Mouse (Mus musculus): ENCODE results near the gene Prkag2. TPM values are rescaled to one million over a fixed set of nuclear protein-coding genes. Genes with fewer than 3 reads are reported as not detected.

Gene Prkag2
- polyA plus RNA-seq (2014; fragmentation: Nextera tagmentation; extraction: Ambion mirVana) = 98.9 and 102 TPM in 2 replicates

GRCm38 (mm10) chr5:25100516-25101125 is at the start of gene Prkag2:
Prkag2 (minus strand) TSS chr5:25100642.
- H3K4me1 ChIP-seq (ENCODE audit: control insufficient read depth, insufficient read depth, low read length) = peaks cover 15% of the 10 kb centered on the region
- peaks cover 20% of the 10 kb centered on the region; the same call in 1 of the 2 replicates for H3K27me3 ChIP-seq (ENCODE audit: control insufficient read depth, insufficient read depth, low read length)
- ATAC-seq (ENCODE audit: low read depth) = peak; percentile 71; the same call in 1 of the 2 replicates
- no peak within 1 kb of the TSS for H3K27ac ChIP-seq (ENCODE audit: low read depth, low read length)
- H3K36me3 ChIP-seq (ENCODE audit: control insufficient read depth, insufficient read depth, low read length) = no peaks in the 10 kb centered on the region
- WGBS = under 1% methylated on average over 34 of the region's 50 CpGs
- peak within 1 kb of the TSS; percentile 60 for H3K4me3 ChIP-seq (ENCODE audit: low read depth, low read length)
- peak within 1 kb of the TSS; percentile 47 for H3K9ac ChIP-seq (replicated peaks; ENCODE audit: low read depth, low read length)
- H3K9me3 ChIP-seq (ENCODE audit: control insufficient read depth, low read length) = no peaks in the 10 kb centered on the region
- H3K4me2 ChIP-seq (ENCODE audit: low read depth, low read length) = peak within 1 kb of the TSS; percentile 100

- ATAC-seq (ENCODE audit: low read depth) = no peak
- WGBS = 77% methylated on average over 2 of the region's 2 CpGs
These were observed 49.0 kb upstream of the Prkag2 start for GRCm38 (mm10) chr5:25149331-25149965.

DNA sequence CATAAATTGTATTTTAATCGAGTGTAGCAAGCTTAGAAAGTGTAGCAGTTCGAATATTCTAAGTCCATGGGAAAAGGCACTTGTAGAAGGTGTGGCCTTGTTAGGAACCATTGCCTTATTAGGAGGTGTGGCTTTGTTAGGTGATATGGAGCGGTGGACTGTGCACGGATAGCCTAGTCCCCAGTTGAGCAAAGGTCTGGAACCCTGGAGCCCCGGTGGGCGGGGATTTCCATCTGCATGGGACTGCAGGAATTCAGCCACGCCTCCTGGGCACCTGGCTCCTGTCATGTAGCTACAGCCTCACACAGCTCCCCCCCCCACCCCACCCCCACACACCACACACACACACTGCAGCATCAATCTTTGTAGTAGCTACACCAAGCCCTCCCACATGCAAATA is 46.3 kb upstream of the Prkag2 start:
- no peak overlapping the region for H3K4me3 ChIP-seq (ENCODE audit: low read depth, low read length)
- H3K9me3 ChIP-seq (ENCODE audit: control insufficient read depth, low read length) = no peaks in the 10 kb centered on the region
- no peaks in the 10 kb centered on the region for H3K36me3 ChIP-seq (ENCODE audit: control insufficient read depth, insufficient read depth, low read length)
- H3K4me2 ChIP-seq (ENCODE audit: low read depth, low read length) = no peak overlapping the region
- H3K27ac ChIP-seq (ENCODE audit: low read depth, low read length) = no peak overlapping the region
- H3K9ac ChIP-seq (replicated peaks; ENCODE audit: low read depth, low read length) = no peak overlapping the region
- 82% methylated on average over 7 of the region's 7 CpGs for WGBS
- no peak for ATAC-seq (ENCODE audit: low read depth)
- H3K4me1 ChIP-seq (ENCODE audit: control insufficient read depth, insufficient read depth, low read length) = no peaks in the 10 kb centered on the region
- H3K27me3 ChIP-seq (ENCODE audit: control insufficient read depth, insufficient read depth, low read length) = no peaks in the 10 kb centered on the region

More at GRCm38 (mm10) chr5:25149331-25149965, 49.0 kb upstream of the Prkag2 start:
- no peaks in the 10 kb centered on the region for H3K27me3 ChIP-seq (ENCODE audit: control insufficient read depth, insufficient read depth, low read length)
- H3K36me3 ChIP-seq (ENCODE audit: control insufficient read depth, insufficient read depth, low read length) = no peaks in the 10 kb centered on the region
- H3K9me3 ChIP-seq (ENCODE audit: control insufficient read depth, low read length) = no peaks in the 10 kb centered on the region
- H3K4me2 ChIP-seq (ENCODE audit: low read depth, low read length) = no peak overlapping the region
- no peak overlapping the region for H3K4me3 ChIP-seq (ENCODE audit: low read depth, low read length)
- H3K4me1 ChIP-seq (ENCODE audit: control insufficient read depth, insufficient read depth, low read length) = no peaks in the 10 kb centered on the region
- H3K9ac ChIP-seq (replicated peaks; ENCODE audit: low read depth, low read length) = no peak overlapping the region
- no peak overlapping the region for H3K27ac ChIP-seq (ENCODE audit: low read depth, low read length)

DNA sequence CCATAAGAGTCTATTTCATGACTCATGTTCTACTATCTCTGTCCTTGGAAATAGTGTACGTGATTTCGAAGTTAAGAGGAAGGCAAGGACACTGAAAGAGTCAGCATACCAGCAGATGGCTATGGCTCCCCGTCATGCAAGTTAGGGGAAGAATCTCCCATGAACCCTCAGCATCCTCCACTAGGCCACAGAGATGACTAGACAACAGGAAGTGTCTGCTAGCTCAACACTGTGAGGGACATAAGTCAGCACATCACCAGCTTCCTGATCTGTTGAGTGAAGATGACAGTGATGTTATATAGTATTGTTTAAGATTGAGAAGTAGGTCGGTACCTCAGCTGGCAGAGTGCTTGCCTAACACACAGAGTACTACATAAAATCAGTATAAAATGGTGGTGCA is 27.4 kb upstream of the Prkag2 start:
- no peak for ATAC-seq (ENCODE audit: low read depth)
- Histone ChIP-seq H3K36me3 (ENCODE audit: control insufficient read depth, insufficient read depth, low read length) (no peaks in the 10 kb centered on the region), H3K9me3 (ENCODE audit: control insufficient read depth, low read length) (no peaks in the 10 kb centered on the region), H3K27me3 (ENCODE audit: control insufficient read depth, insufficient read depth, low read length) (no peaks in the 10 kb centered on the region), H3K4me1 (ENCODE audit: control insufficient read depth, insufficient read depth, low read length) (no peaks in the 10 kb centered on the region), H3K9ac (replicated peaks; ENCODE audit: low read depth, low read length) (no peak overlapping the region), H3K4me2 (ENCODE audit: low read depth, low read length) (no peak overlapping the region), H3K4me3 (ENCODE audit: low read depth, low read length) (no peak overlapping the region), H3K27ac (ENCODE audit: low read depth, low read length) (no peak overlapping the region)
- WGBS = 89% methylated on average over 4 of the region's 4 CpGs

- Histone ChIP-seq H3K27ac (ENCODE audit: low read depth, low read length) (no peak overlapping the region), H3K4me3 (ENCODE audit: low read depth, low read length) (no peak overlapping the region), H3K36me3 (ENCODE audit: control insufficient read depth, insufficient read depth, low read length) (no peaks in the 10 kb centered on the region), H3K4me2 (ENCODE audit: low read depth, low read length) (no peak overlapping the region), H3K9me3 (ENCODE audit: control insufficient read depth, low read length) (no peaks in the 10 kb centered on the region), H3K4me1 (ENCODE audit: control insufficient read depth, insufficient read depth, low read length) (no peaks in the 10 kb centered on the region), H3K9ac (replicated peaks; ENCODE audit: low read depth, low read length) (no peak overlapping the region), H3K27me3 (ENCODE audit: control insufficient read depth, insufficient read depth, low read length) (no peaks in the 10 kb centered on the region)
- WGBS = 77% methylated on average over 3 of the region's 3 CpGs
- ATAC-seq (ENCODE audit: low read depth) = no peak
These were observed 25.6 kb upstream of the Prkag2 start for GRCm38 (mm10) chr5:25125884-25126560.

DNA sequence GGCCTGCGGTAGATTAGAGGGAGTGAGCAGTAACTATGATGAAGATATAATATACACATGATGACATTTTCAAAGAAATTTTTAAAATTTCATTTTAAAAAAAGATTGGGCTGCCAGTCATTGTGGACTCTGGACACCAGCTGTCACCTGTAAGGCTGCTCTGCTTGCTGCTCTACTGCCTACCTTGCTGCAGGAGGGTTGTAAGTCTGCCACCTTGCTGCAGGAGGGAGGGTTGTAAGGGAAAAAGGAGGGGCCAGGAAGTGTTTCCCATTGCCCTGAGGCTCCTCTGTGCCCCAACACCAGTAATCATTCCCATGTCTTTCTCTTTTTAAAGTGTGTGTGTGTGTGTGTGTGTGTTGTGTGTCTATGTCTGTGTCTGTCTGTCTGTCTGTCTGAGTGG is 22.1 kb upstream of the Prkag2 start:
- no peaks in the 10 kb centered on the region for H3K4me1 ChIP-seq (ENCODE audit: control insufficient read depth, insufficient read depth, low read length)
- H3K27ac ChIP-seq (ENCODE audit: low read depth, low read length) = no peak overlapping the region
- H3K4me2 ChIP-seq (ENCODE audit: low read depth, low read length) = no peak overlapping the region
- H3K27me3 ChIP-seq (ENCODE audit: control insufficient read depth, insufficient read depth, low read length) = no peaks in the 10 kb centered on the region
- WGBS = 88% methylated on average over 1 of the region's 1 CpGs
- ATAC-seq (ENCODE audit: low read depth) = no peak
- H3K9me3 ChIP-seq (ENCODE audit: control insufficient read depth, low read length) = no peaks in the 10 kb centered on the region
- no peak overlapping the region for H3K9ac ChIP-seq (replicated peaks; ENCODE audit: low read depth, low read length)
- no peaks in the 10 kb centered on the region for H3K36me3 ChIP-seq (ENCODE audit: control insufficient read depth, insufficient read depth, low read length)
- no peak overlapping the region for H3K4me3 ChIP-seq (ENCODE audit: low read depth, low read length)

DNA sequence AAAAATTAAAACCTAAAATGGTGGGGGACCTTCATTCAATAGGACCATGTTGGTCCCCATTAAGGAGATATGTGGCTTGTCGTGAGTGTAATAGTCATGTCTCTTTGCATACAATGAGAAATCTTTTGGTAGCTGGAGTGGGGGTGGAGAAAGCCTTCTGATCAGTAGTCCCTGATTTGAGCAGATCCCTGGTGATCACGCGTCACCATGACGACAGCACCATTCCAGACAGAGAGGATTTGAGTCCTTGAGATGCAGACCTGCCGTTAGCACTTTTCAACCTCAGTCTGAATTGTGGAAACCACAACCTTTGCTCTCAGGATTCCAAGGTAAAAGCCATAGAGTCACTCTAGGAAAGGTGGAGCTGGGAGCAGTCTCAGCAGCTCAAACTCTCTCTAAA is 18.7 kb upstream of the Prkag2 start:
- H3K9ac ChIP-seq (replicated peaks; ENCODE audit: low read depth, low read length) = no peak overlapping the region
- no peak for ATAC-seq (ENCODE audit: low read depth)
- WGBS = 80% methylated on average over 5 of the region's 5 CpGs

DNA sequence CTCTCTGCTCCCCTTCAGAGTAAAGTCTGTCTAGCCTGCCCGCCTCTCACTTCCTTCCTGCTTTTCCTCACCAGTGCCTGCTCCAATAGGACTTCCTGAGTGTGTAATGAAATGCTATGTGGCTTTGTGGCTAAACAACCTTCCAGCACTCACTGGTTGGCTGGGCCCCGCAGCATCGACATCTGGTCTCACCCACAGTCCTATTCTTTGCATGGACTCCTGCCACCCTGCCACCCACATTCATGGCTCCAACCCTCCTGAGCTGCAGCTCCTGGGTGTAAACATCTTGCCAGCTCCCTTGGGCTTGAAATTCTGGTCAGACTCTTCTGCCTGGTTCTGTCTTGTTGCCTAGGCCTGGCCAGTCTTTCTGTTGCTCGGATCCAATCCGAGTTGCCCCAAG is 15.6 kb upstream of the Prkag2 start:
- no peak overlapping the region for H3K4me2 ChIP-seq (ENCODE audit: low read depth, low read length)
- H3K4me1 ChIP-seq (ENCODE audit: control insufficient read depth, insufficient read depth, low read length) = no peaks in the 10 kb centered on the region
- no peaks in the 10 kb centered on the region for H3K27me3 ChIP-seq (ENCODE audit: control insufficient read depth, insufficient read depth, low read length)
- no peak overlapping the region for H3K4me3 ChIP-seq (ENCODE audit: low read depth, low read length)
- H3K9me3 ChIP-seq (ENCODE audit: control insufficient read depth, low read length) = no peaks in the 10 kb centered on the region
- WGBS = 84% methylated on average over 5 of the region's 5 CpGs
- no peak overlapping the region for H3K9ac ChIP-seq (replicated peaks; ENCODE audit: low read depth, low read length)
- H3K27ac ChIP-seq (ENCODE audit: low read depth, low read length) = no peak overlapping the region
- no peaks in the 10 kb centered on the region for H3K36me3 ChIP-seq (ENCODE audit: control insufficient read depth, insufficient read depth, low read length)
- no peak for ATAC-seq (ENCODE audit: low read depth)

More for the DNA sequence above, 18.7 kb upstream of the Prkag2 start:
- Histone ChIP-seq H3K36me3 (ENCODE audit: control insufficient read depth, insufficient read depth, low read length) (no peaks in the 10 kb centered on the region), H3K9me3 (ENCODE audit: control insufficient read depth, low read length) (no peaks in the 10 kb centered on the region), H3K27me3 (ENCODE audit: control insufficient read depth, insufficient read depth, low read length) (no peaks in the 10 kb centered on the region), H3K4me2 (ENCODE audit: low read depth, low read length) (no peak overlapping the region), H3K27ac (ENCODE audit: low read depth, low read length) (no peak overlapping the region), H3K4me1 (ENCODE audit: control insufficient read depth, insufficient read depth, low read length) (no peaks in the 10 kb centered on the region), H3K4me3 (ENCODE audit: low read depth, low read length) (no peak overlapping the region)

- Histone ChIP-seq H3K4me2 (ENCODE audit: low read depth, low read length) (no peak overlapping the region), H3K36me3 (ENCODE audit: control insufficient read depth, insufficient read depth, low read length) (no peaks in the 10 kb centered on the region), H3K9me3 (ENCODE audit: control insufficient read depth, low read length) (no peaks in the 10 kb centered on the region), H3K4me3 (ENCODE audit: low read depth, low read length) (no peak overlapping the region), H3K9ac (replicated peaks; ENCODE audit: low read depth, low read length) (no peak overlapping the region), H3K4me1 (ENCODE audit: control insufficient read depth, insufficient read depth, low read length) (no peaks in the 10 kb centered on the region), H3K27ac (ENCODE audit: low read depth, low read length) (no peak overlapping the region), H3K27me3 (ENCODE audit: control insufficient read depth, insufficient read depth, low read length) (no peaks in the 10 kb centered on the region)
- ATAC-seq (ENCODE audit: low read depth) = no peak
- WGBS = 60% methylated on average over 5 of the region's 5 CpGs
These were observed 14.8 kb upstream of the Prkag2 start for GRCm38 (mm10) chr5:25115216-25115615.
